Mouse (Mus musculus) intestine, postnatal 0 days (tissue): ENCODE results near the gene Nipsnap1. TPM values are rescaled to one million over a fixed set of nuclear protein-coding genes. Genes with fewer than 3 reads are reported as not detected.
A peak's percentile ranks its signal among the peaks of the same experiment; 100 is the strongest.

ENCODE experiments used
- ATAC-seq: fragments of 200-750 bp; cut with Nextera tagmentation; 2 replicates; pipeline ENCODE4 v1.8.0; 2017; ENCODE audit warnings: mild to moderate bottlenecking, moderate TSS enrichment, moderate library complexity
- H3K27ac ChIP-seq: fragments of 300-500 bp; sonication (generic); 2 replicates; pipeline ENCODE4 v1.5.1; 2014; ENCODE audit warnings: mild to moderate bottlenecking, low read depth, low read length, moderate library complexity
- H3K27me3 ChIP-seq: fragments of 300-500 bp; sonication (generic); replicated peaks from 2 replicates; pipeline ENCODE4 v1.6.1; 2014; ENCODE audit warnings: low read length, mixed read lengths; ENCODE audit not compliant: control insufficient read depth, insufficient read depth
- H3K36me3 ChIP-seq: fragments of 300-500 bp; sonication (generic); 2 replicates; pipeline ENCODE4 v1.6.1; 2014; ENCODE audit warnings: mild to moderate bottlenecking, moderate library complexity; ENCODE audit not compliant: control insufficient read depth, insufficient read depth
- H3K4me1 ChIP-seq: fragments of 300-500 bp; sonication (generic); replicated peaks from 2 replicates; pipeline ENCODE4 v1.6.1; 2014; ENCODE audit warnings: antibody characterized with exemption, low read length, mixed read lengths; ENCODE audit not compliant: control insufficient read depth, insufficient read depth
- H3K4me2 ChIP-seq: fragments of 300-500 bp; sonication (generic); replicated peaks from 2 replicates; pipeline ENCODE4 v1.6.1; 2014; ENCODE audit warnings: low read depth, mild to moderate bottlenecking, moderate library complexity
- H3K4me3 ChIP-seq: fragments of 300-500 bp; sonication (generic); 2 replicates; pipeline ENCODE4 v1.5.1; 2014; ENCODE audit warnings: low read depth, low read length
- H3K9ac ChIP-seq: fragments of 300-500 bp; sonication (generic); 2 replicates; pipeline ENCODE4 v1.6.1; 2014; ENCODE audit warnings: mild to moderate bottlenecking, low read depth, low read length
- H3K9me3 ChIP-seq: fragments of 300-500 bp; sonication (generic); 2 replicates; pipeline ENCODE4 v1.6.1; 2016; ENCODE audit warnings: mixed run types; ENCODE audit not compliant: control insufficient read depth
- CTCF ChIP-seq: sonication (generic); IDR thresholded peaks from 2 replicates; pipeline ENCODE4 v1.5.1; 2016; ENCODE audit warnings: low read depth, mild to moderate bottlenecking, control low read depth, antibody characterized with exemption, moderate library complexity
- WGBS: fragments of 180-500 bp; shearing (Covaris S2); extraction: QIAGEN DNeasy Blood & Tissue Kit; methylation state at CpG from one replicate; pipeline ENCODE4 v1.1.7; 2014; 5-methylcytosine and 5-hydroxymethylcytosine counted together
- polyA plus RNA-seq: library from polyadenylated mRNA; unstranded; fragments of >200 nt; fragmentation: Nextera tagmentation; extraction: Ambion mirVana; gene quantifications from 2 replicates; pipeline ENCODE4 v1.2.1, GENCODE M21; 2015

Gene Nipsnap1
- polyA plus RNA-seq, 1 experiment from 2014 or later: 59.1 TPM

- ATAC-seq: no peak
- Histone ChIP-seq H3K4me2 (no peak overlapping the region), H3K4me1 (peaks cover 2% of the 10 kb centered on the region; the same call in 1 of the 2 replicates), H3K27me3 (no peaks in the 10 kb centered on the region), H3K4me3 (no peak overlapping the region), H3K9ac (no peak overlapping the region), H3K36me3 (peaks cover 13% of the 10 kb centered on the region), H3K9me3 (no peaks in the 10 kb centered on the region), H3K27ac (no peak overlapping the region)
- TF ChIP-seq CTCF: peak; percentile 73
- 67% methylated on average over 2 of the region's 2 CpGs for WGBS
Observed at GRCm38 (mm10) chr11:4885385-4885903, 11.7 kb downstream of the Nipsnap1 start.

DNA sequence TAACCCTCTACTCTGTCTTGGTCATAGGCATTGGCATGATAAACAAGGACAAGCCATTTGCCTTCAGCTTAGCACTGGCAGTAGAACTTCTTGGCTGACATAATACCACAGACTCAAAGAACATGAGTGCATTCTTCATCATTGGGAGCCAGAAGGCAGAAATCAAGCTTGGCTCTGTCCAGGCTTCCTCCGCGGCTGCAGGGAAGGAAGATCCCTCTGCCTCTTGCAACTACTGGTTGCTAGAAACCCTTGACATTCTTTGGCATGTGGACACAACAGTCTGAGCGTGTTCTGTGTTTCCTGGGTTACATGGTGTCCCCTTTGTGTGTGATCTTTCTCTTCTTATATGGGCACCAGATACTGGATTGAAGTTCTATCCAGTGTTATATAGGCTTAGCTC lies 13.2 kb downstream of the Nipsnap1 start:
- Histone ChIP-seq H3K4me3 (no peak overlapping the region), H3K9me3 (no peaks in the 10 kb centered on the region), H3K36me3 (peaks cover 13% of the 10 kb centered on the region), H3K27me3 (no peaks in the 10 kb centered on the region), H3K4me1 (no peaks in the 10 kb centered on the region; the same call in 1 of the 2 replicates), H3K9ac (no peak overlapping the region), H3K4me2 (no peak overlapping the region), H3K27ac (no peak overlapping the region)
- ATAC-seq: no peak
- no peak for TF ChIP-seq CTCF
- WGBS: 95% methylated on average over 3 of the region's 3 CpGs

DNA sequence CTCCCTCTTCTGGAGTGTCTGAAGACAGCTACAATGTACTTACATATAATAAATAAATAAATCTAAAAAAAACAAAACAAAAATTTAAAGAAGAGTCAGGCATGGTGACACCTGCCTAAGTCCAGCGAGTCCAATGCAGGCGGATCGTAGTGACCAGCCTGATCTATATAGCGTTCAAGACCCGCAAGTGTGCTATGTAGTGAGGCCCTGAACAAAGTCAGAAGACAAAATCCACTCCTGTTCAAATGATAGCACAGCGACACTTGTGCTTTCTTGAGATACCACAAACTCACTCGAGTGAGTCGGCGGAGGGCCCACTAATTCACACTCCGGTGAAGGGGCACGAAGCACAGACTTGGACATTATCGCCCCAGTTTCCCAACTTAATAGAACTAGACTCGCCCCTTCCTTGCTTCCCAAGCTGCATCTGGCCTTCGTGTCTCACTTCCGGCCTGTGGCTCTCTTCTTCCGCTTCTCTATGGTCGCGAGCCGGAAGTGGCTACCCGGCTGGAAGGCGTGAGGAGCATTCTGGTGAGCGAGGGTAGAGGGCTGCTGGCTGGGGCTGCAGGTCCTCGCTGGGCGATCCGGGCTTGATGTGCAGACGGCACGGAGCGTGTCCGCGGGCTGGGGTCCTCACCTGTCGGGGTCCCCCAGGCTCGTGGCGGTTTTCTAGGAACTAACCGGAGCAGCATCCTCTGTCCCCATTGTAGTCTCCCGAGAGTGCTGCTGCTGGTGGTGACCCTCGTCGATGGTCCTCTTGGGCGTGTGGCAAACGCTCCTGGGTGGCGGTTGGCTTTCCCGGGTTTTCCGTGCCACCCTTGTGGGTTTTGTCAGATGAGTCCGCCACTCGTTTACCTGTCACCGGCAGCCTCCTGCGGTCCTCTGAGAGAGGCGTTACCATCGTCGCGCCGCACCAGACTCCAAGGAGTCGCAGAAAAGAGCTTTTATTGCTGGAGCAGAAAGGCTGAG lies 21.4 kb downstream of the Nipsnap1 start, which contains the start of gene Thoc5:
Gene Thoc5, plus strand, starts transcription at position 473 of the 969 bp plus-strand sequence.
- H3K27ac ChIP-seq: peak within 1 kb of the TSS; percentile 76
- H3K4me2 ChIP-seq: peak within 1 kb of the TSS; percentile 84
- H3K27me3 ChIP-seq: no peaks in the 10 kb centered on the region
- peaks cover 6% of the 10 kb centered on the region; the same call in 1 of the 2 replicates for H3K36me3 ChIP-seq
- WGBS: 3% methylated on average over 52 of the region's 52 CpGs
- TF ChIP-seq CTCF: no peak
- no peaks in the 10 kb centered on the region for H3K9me3 ChIP-seq
- H3K4me3 ChIP-seq: peak within 1 kb of the TSS; percentile 92
- peak; percentile 84 for ATAC-seq
- H3K4me1 ChIP-seq: peaks cover 5% of the 10 kb centered on the region; the same call in 1 of the 2 replicates
- peak within 1 kb of the TSS; percentile 78 for H3K9ac ChIP-seq

- peaks cover 5% of the 10 kb centered on the region; the same call in 1 of the 2 replicates for H3K4me1 ChIP-seq
- ATAC-seq: no peak
- H3K4me2 ChIP-seq: no peak overlapping the region
- H3K9ac ChIP-seq: no peak overlapping the region
- H3K36me3 ChIP-seq: peaks cover 33% of the 10 kb centered on the region
- TF ChIP-seq CTCF: peak; percentile 61
- WGBS: 69% methylated on average over 5 of the region's 5 CpGs
- no peak overlapping the region for H3K27ac ChIP-seq
- H3K4me3 ChIP-seq: no peak overlapping the region
- no peaks in the 10 kb centered on the region for H3K9me3 ChIP-seq
- H3K27me3 ChIP-seq: no peaks in the 10 kb centered on the region
Observed at GRCm38 (mm10) chr11:4900437-4900836, 26.7 kb downstream of the Nipsnap1 start.

DNA sequence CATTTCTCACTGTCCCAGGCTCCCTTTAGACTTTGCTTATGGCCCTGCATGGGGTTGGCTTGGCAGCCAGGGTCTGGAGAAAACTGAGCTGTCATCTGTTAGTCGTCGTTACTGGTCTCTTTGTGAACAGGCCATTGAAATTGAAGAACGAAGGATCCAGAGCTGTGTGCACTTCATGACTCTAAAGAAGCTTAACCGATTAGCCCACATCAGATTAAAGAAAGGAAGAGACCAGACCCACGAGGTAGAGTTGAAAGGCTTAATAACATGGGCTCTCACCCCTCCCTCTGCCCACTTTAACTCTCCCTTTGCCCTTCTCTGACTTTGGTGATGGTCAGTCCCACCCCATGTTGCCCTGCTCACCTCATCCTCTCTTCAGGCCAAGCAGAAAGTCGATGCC lies 28.2 kb downstream of the Nipsnap1 start:
- no peak for TF ChIP-seq CTCF
- Histone ChIP-seq H3K9me3 (no peaks in the 10 kb centered on the region), H3K27ac (no peak overlapping the region), H3K4me1 (no peaks in the 10 kb centered on the region), H3K4me2 (no peak overlapping the region), H3K9ac (no peak overlapping the region), H3K4me3 (no peak overlapping the region), H3K27me3 (no peaks in the 10 kb centered on the region), H3K36me3 (peaks cover 42% of the 10 kb centered on the region)
- WGBS: 86% methylated on average over 6 of the region's 6 CpGs
- ATAC-seq: 0 out of 2 replicates have a peak, but pooled peaks have one; percentile 38

DNA sequence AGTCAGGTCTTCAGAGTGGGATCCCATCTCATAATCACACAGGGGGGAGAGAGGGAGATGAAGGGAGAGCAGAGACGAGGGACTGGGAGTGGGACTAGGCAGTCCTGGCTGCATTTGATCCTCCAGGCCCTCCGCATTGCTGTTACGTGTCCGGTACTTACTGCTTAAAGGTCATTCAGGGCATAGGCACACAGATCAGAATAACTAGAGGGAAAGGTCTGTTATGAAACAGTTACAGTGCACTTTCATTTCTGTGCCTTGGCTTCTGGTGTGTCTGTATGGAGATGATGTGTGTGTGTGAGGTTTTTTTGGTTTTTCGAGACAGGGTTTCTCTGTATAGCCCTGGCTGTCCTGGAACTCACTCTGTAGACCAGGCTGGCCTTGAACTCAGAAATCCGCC lies 32.5 kb downstream of the Nipsnap1 start:
- TF ChIP-seq CTCF: no peak
- no peak overlapping the region for H3K4me3 ChIP-seq
- no peaks in the 10 kb centered on the region for H3K9me3 ChIP-seq
- no peak overlapping the region for H3K9ac ChIP-seq
- ATAC-seq: no peak
- no peak overlapping the region for H3K4me2 ChIP-seq
- WGBS: 98% methylated on average over 6 of the region's 6 CpGs
- H3K4me1 ChIP-seq: no peaks in the 10 kb centered on the region
- no peak overlapping the region for H3K27ac ChIP-seq
- H3K27me3 ChIP-seq: no peaks in the 10 kb centered on the region
- H3K36me3 ChIP-seq: peaks cover 53% of the 10 kb centered on the region
